Mouse (Mus musculus) CH12.LX (cell line): ENCODE measurements around the gene Setx.

Experiments
- BHLHE40 ChIP-seq: IDR thresholded peaks from 2 replicates; pipeline ENCODE4 v1.6.1; 2011; ENCODE audit warnings: mild to moderate bottlenecking, low read depth, low read length, improper control_type of control experiment
- CTCF ChIP-seq, 2 experiments: IDR thresholded peaks in 1 of 2; conservative IDR thresholded peaks in 1 of 2; 2 replicates each; pipeline ENCODE4 v1.5.1; 2011 to 2012; ENCODE audit warnings: low read depth in 2 of 2, low read length in 2 of 2, improper control_type of control experiment in 1 of 2, inconsistent platforms in 1 of 2, mild to moderate bottlenecking in 1 of 2, moderate library complexity in 1 of 2
- E2F4 ChIP-seq: IDR thresholded peaks from 2 replicates; pipeline ENCODE4 v1.6.1; 2011; ENCODE audit warnings: low read depth, low read length, improper control_type of control experiment; ENCODE audit not compliant: insufficient replicate concordance
- EP300 ChIP-seq: IDR thresholded peaks from 2 replicates; pipeline ENCODE4 v1.6.1; 2011; ENCODE audit warnings: low read length, improper control_type of control experiment
- ETS1 ChIP-seq: conservative IDR thresholded peaks from 2 replicates; pipeline ENCODE4 v1.6.1; 2012; ENCODE audit warnings: low read depth, mild to moderate bottlenecking, inconsistent platforms, low read length, improper control_type of control experiment, moderate library complexity
- MEF2A ChIP-seq: IDR thresholded peaks from 2 replicates; pipeline ENCODE4 v1.6.1; 2014; ENCODE audit warnings: low read depth, mild to moderate bottlenecking, inconsistent platforms, low read length, improper control_type of control experiment, borderline replicate concordance
- MYC ChIP-seq: IDR thresholded peaks from 2 replicates; pipeline ENCODE4 v1.6.1; 2011; ENCODE audit warnings: low read depth, mild to moderate bottlenecking, improper control_type of control experiment, low read length
- POLR2A ChIP-seq: IDR thresholded peaks from 2 replicates; pipeline ENCODE4 v1.6.1; 2011; ENCODE audit warnings: low read depth, mild to moderate bottlenecking, improper control_type of control experiment, low read length
- POLR2AphosphoS2 ChIP-seq: IDR thresholded peaks from 2 replicates; pipeline ENCODE4 v1.6.1; 2011; ENCODE audit warnings: low read depth, low read length, improper control_type of control experiment
- SMC3 ChIP-seq: IDR thresholded peaks from 2 replicates; pipeline ENCODE4 v1.6.1; 2011; ENCODE audit warnings: low read depth, low read length, improper control_type of control experiment
- TBP ChIP-seq: conservative IDR thresholded peaks from 2 replicates; pipeline ENCODE4 v1.6.1; 2011; ENCODE audit warnings: low read depth, low read length, improper control_type of control experiment
- ZNF384 ChIP-seq: IDR thresholded peaks from 2 replicates; pipeline ENCODE4 v1.6.1; 2012; ENCODE audit warnings: low read depth, low read length, improper control_type of control experiment, inconsistent platforms

GRCm38 (mm10) chr2:29122446-29122845, 1.5 kb upstream of the Setx start:
- TF ChIP-seq TBP: no peak
- TF ChIP-seq MEF2A: no peak
- no peak for TF ChIP-seq CTCF (conservative IDR thresholded peaks at IDR 0.05 in 1 of 2, IDR thresholded peaks at IDR 0.05 in 1 of 2; ENCODE audit: low read depth in 2 of 2, low read length in 2 of 2)
- TF ChIP-seq EP300: no peak
- TF ChIP-seq POLR2A: no peak
- TF ChIP-seq MYC: no peak
- no peak for TF ChIP-seq SMC3
- TF ChIP-seq POLR2AphosphoS2: no peak
- no peak for TF ChIP-seq BHLHE40
- no peak for TF ChIP-seq E2F4
- TF ChIP-seq ZNF384: no peak
- no peak for TF ChIP-seq ETS1
